Mouse (Mus musculus) forebrain, embryonic 15.5 days (tissue): ENCODE data around the gene Kirrel3. TPM values are rescaled to one million over a fixed set of nuclear protein-coding genes. Genes with fewer than 3 reads are reported as not detected.
A peak's percentile ranks its signal among the peaks of the same experiment; 100 is the strongest.

Source experiments
- ATAC-seq: fragments of 200-750 bp; cut with Nextera tagmentation; replicated peaks from 2 replicates; pipeline ENCODE4 v1.8.0; 2017; ENCODE audit warnings: mild to moderate bottlenecking, moderate TSS enrichment, moderate library complexity
- H3K27ac ChIP-seq: fragments of 300-500 bp; sonication (generic); replicated peaks from 2 replicates; pipeline ENCODE4 v1.5.1; 2015; ENCODE audit warnings: mild to moderate bottlenecking, inconsistent platforms
- H3K27me3 ChIP-seq: fragments of 300-500 bp; sonication (generic); 2 replicates; pipeline ENCODE4 v1.6.1; 2015; ENCODE audit warnings: inconsistent platforms
- H3K36me3 ChIP-seq: fragments of 300-500 bp; sonication (generic); 2 replicates; pipeline ENCODE4 v1.6.1; 2015; ENCODE audit warnings: mild to moderate bottlenecking, inconsistent platforms
- H3K4me1 ChIP-seq: fragments of 300-500 bp; sonication (generic); 2 replicates; pipeline ENCODE4 v1.6.1; 2015; ENCODE audit warnings: inconsistent platforms
- H3K4me2 ChIP-seq: fragments of 300-500 bp; sonication (generic); replicated peaks from 2 replicates; pipeline ENCODE4 v1.6.1; 2015; ENCODE audit warnings: mild to moderate bottlenecking, inconsistent platforms
- H3K4me3 ChIP-seq: fragments of 300-500 bp; sonication (generic); 2 replicates; pipeline ENCODE4 v1.5.1; 2015; ENCODE audit warnings: mild to moderate bottlenecking, inconsistent platforms
- H3K9ac ChIP-seq: fragments of 300-500 bp; sonication (generic); replicated peaks from 2 replicates; pipeline ENCODE4 v1.6.1; 2015; ENCODE audit warnings: mild to moderate bottlenecking, inconsistent platforms
- H3K9me3 ChIP-seq: fragments of 300-500 bp; sonication (generic); 2 replicates; pipeline ENCODE4 v1.6.1; 2016; ENCODE audit warnings: inconsistent platforms
- WGBS: fragments of 180-500 bp; shearing (Covaris S2); methylation state at CpG from one replicate; pipeline ENCODE4 v1.1.7; 2015; ENCODE audit warnings: mixed read lengths; 5-methylcytosine and 5-hydroxymethylcytosine counted together
- polyA plus RNA-seq: library from polyadenylated mRNA; unstranded; fragments of >200 nt; fragmentation: Nextera tagmentation; extraction: Ambion mirVana; gene quantifications from 2 replicates; pipeline ENCODE4 v1.2.1, GENCODE M21; 2015

The Kirrel3 gene
- 45.0 and 48.1 TPM in 2 replicates for polyA plus RNA-seq

DNA sequence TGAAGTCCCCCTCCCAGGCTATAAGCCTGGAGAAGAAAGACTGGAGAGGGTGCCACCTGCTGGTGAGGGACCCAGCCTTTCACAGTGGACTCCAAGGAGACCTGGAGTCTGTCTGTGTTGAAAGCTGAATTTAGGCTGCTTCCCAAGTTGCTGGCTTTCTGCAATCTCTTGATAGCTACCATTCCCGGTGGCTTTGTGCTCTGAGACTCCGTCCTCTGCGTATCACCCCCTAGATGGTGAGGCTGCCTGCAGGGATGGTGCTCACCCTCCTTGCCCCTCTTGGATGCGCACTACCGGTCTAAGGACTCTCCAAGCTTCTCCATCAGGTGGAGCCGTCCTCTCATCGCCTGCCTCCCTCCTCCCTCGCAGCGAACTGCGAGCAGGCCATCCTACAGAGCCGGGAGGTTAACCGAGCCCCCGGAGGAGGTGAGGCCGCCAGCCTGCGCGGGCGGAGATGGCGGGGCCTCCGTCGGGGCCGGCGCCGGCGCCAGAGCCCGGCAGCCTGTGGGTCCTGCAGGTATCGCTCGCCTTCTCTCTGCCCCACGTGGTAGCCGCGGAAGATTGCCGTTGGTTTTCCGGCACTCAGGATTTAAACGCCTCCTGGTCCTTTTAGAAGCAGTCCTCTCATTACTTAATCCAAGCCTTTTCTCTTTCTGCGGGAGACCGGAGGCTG is at the start of gene Kirrel3:
TSS of gene Kirrel3 (plus strand) at position 136 of the 673 bp plus-strand sequence.
- Histone ChIP-seq H3K9me3 (no peaks in the 10 kb centered on the region), H3K36me3 (no peaks in the 10 kb centered on the region), H3K4me1 (peaks cover 29% of the 10 kb centered on the region), H3K9ac (peak within 1 kb of the TSS; percentile 70), H3K27ac (peak within 1 kb of the TSS; percentile 81), H3K4me2 (peak within 1 kb of the TSS; percentile 83), H3K4me3 (peak within 1 kb of the TSS; percentile 64), H3K27me3 (no peaks in the 10 kb centered on the region)
- WGBS = under 1% methylated on average over 35 of the region's 35 CpGs
- peak; percentile 67 for ATAC-seq

GRCm38 (mm10) chr9:34440721-34441120 is 45.0 kb upstream of the Kirrel3 start:
- WGBS = 85% methylated on average over 4 of the region's 4 CpGs

DNA sequence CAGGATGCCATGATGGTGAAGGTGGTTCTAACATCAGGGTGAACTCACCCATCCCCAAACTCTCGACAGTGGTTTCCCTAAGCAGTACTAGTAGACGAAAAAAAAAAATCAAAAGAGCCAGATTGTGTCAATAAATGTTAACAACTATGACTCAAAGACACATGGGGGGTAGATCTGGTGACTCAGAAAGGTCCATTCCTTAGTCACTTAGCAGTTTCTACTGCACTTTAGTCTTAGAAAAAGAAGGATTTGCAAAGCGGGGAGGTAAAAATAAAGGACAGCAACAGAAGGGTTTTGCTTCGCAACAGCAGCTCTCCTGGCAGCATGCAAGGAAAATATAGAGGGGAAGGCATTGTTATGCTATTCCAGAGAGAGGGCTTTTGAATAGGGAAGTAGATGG is 41.7 kb upstream of the Kirrel3 start:
- Histone ChIP-seq H3K9me3 (no peaks in the 10 kb centered on the region), H3K36me3 (no peaks in the 10 kb centered on the region), H3K27ac (no peak overlapping the region), H3K4me1 (peaks cover 16% of the 10 kb centered on the region; the same call in 1 of the 2 replicates), H3K27me3 (no peaks in the 10 kb centered on the region), H3K4me2 (no peak overlapping the region), H3K9ac (no peak overlapping the region), H3K4me3 (no peak overlapping the region)
- no peak for ATAC-seq
- 57% methylated on average over 4 of the region's 4 CpGs for WGBS

More at GRCm38 (mm10) chr9:34440721-34441120, 45.0 kb upstream of the Kirrel3 start:
- Histone ChIP-seq H3K4me3 (no peak overlapping the region), H3K4me1 (peaks cover 6% of the 10 kb centered on the region; the same call in 1 of the 2 replicates), H3K36me3 (no peaks in the 10 kb centered on the region), H3K27ac (no peak overlapping the region), H3K9ac (no peak overlapping the region), H3K27me3 (no peaks in the 10 kb centered on the region), H3K4me2 (no peak overlapping the region), H3K9me3 (no peaks in the 10 kb centered on the region)
- ATAC-seq = no peak

- Histone ChIP-seq H3K4me2 (no peak overlapping the region), H3K4me3 (no peak overlapping the region), H3K27ac (no peak overlapping the region), H3K9ac (no peak overlapping the region), H3K9me3 (no peaks in the 10 kb centered on the region), H3K36me3 (no peaks in the 10 kb centered on the region), H3K27me3 (no peaks in the 10 kb centered on the region), H3K4me1 (peaks cover 16% of the 10 kb centered on the region; the same call in 1 of the 2 replicates)
- WGBS = 37% methylated on average over 15 of the region's 15 CpGs
- ATAC-seq = 0 out of 2 replicates have a peak, but pooled peaks have one; percentile 38
Measured at GRCm38 (mm10) chr9:34446497-34447350, 39.0 kb upstream of the Kirrel3 start.

DNA sequence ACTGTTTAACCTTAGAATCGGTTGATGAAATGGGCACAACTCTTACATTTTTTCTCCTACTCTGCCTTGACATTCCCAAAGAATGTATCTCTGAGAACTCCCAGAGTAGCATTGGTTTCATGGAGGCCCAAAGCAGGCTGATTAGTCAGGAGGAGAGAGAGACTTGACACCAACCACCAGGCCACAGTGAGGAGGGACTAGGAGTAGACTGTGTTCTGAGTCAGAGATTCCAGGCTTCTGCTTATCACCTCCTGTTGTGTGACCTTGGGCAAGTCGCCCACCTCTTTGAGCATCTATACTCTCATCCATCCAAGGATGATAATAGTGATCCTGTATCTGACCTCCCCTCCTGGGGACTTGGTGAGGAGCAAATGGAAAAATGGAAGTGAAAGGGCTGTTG is 38.0 kb upstream of the Kirrel3 start:
- Histone ChIP-seq H3K9ac (no peak overlapping the region), H3K27ac (no peak overlapping the region), H3K27me3 (no peaks in the 10 kb centered on the region), H3K9me3 (no peaks in the 10 kb centered on the region), H3K36me3 (no peaks in the 10 kb centered on the region), H3K4me2 (no peak overlapping the region), H3K4me1 (peaks cover 16% of the 10 kb centered on the region; the same call in 1 of the 2 replicates), H3K4me3 (no peak overlapping the region)
- no peak for ATAC-seq
- WGBS = 85% methylated on average over 2 of the region's 2 CpGs

DNA sequence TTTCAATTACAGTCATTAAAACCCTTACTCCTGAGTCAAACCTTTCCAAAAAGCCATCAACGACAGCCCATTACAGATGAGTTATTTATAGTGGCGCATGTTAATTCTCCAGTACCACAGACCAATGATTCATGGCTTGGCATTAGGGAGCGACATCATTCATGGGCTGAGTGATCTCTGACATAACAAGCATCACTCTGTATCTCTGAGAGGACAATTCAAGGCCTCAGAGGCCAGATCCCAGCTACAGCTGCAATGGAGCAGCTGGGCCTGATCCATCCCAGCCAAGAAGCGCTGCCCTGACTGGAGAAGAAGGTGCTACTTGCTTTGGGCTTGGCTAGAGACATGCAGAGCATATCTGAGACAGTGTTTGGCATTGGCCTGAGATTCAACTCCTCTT is 37.2 kb upstream of the Kirrel3 start:
- Histone ChIP-seq H3K27me3 (no peaks in the 10 kb centered on the region), H3K4me1 (peaks cover 16% of the 10 kb centered on the region; the same call in 1 of the 2 replicates), H3K9me3 (no peaks in the 10 kb centered on the region), H3K27ac (no peak overlapping the region), H3K9ac (no peak overlapping the region), H3K36me3 (no peaks in the 10 kb centered on the region), H3K4me2 (no peak overlapping the region), H3K4me3 (no peak overlapping the region)
- ATAC-seq = no peak
- 77% methylated on average over 4 of the region's 4 CpGs for WGBS

- ATAC-seq = 0 out of 2 replicates have a peak, but pooled peaks have one; percentile 29
- no peak overlapping the region for H3K4me2 ChIP-seq
- H3K9ac ChIP-seq = no peak overlapping the region
- H3K27ac ChIP-seq = peak overlapping the region; percentile 2; the same call in 1 of the 2 replicates
- no peak overlapping the region for H3K4me3 ChIP-seq
- peaks cover 15% of the 10 kb centered on the region for H3K4me1 ChIP-seq
- no peaks in the 10 kb centered on the region for H3K36me3 ChIP-seq
- WGBS = 25% methylated on average over 5 of the region's 5 CpGs
- H3K27me3 ChIP-seq = no peaks in the 10 kb centered on the region
- H3K9me3 ChIP-seq = no peaks in the 10 kb centered on the region
Measured at GRCm38 (mm10) chr9:34458189-34458588, 27.5 kb upstream of the Kirrel3 start.

DNA sequence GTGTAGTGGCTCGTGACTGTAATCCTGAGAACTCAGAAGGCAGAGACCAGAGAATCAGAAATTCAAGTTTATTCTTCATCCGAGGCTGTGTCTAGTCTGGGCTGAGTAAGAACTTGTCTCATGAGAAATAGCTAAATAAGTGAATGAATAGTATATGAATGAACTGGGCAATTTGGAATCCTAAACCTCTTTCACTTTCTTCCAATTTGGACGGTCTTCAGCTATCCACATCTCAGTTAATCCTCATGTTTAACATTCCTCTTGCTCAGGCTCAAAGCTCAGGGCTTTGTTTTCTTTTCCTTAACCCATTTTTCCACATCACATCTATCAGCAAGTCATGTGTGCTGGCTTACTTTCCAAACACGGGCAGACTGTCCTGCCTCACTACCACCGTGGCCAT is 25.7 kb upstream of the Kirrel3 start:
- no peak overlapping the region for H3K4me2 ChIP-seq
- no peaks in the 10 kb centered on the region for H3K27me3 ChIP-seq
- H3K4me3 ChIP-seq = no peak overlapping the region
- no peaks in the 10 kb centered on the region for H3K9me3 ChIP-seq
- no peak overlapping the region for H3K9ac ChIP-seq
- WGBS = 53% methylated on average over 5 of the region's 5 CpGs
- H3K36me3 ChIP-seq = no peaks in the 10 kb centered on the region
- peaks cover 15% of the 10 kb centered on the region for H3K4me1 ChIP-seq
- H3K27ac ChIP-seq = no peak overlapping the region
- no peak for ATAC-seq

DNA sequence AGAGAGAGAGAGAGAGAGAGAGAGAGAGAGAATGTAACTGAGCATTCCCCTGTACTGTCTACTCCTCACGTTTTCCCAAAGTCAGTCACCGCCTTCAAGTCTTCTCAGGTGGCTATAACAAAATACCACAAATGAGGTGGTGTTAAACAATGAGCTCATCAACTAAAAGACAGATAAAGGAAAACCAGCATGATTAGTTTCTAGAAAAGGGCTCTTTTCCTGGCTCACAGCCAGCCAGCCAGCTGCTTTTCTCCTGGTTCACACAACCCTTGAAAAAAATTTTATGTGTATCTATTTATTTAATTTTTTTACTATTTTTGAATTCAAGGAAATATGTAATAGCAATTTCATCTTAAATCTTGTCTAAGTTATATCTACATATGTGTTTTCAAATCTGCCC is 22.0 kb upstream of the Kirrel3 start:
- H3K9ac ChIP-seq = no peak overlapping the region
- H3K9me3 ChIP-seq = no peaks in the 10 kb centered on the region
- H3K36me3 ChIP-seq = no peaks in the 10 kb centered on the region
- no peak for ATAC-seq
- H3K4me1 ChIP-seq = peaks cover 6% of the 10 kb centered on the region
- no peak overlapping the region for H3K27ac ChIP-seq
- no peak overlapping the region for H3K4me3 ChIP-seq
- 36% methylated on average over 2 of the region's 2 CpGs for WGBS
- no peak overlapping the region for H3K4me2 ChIP-seq
- H3K27me3 ChIP-seq = no peaks in the 10 kb centered on the region

DNA sequence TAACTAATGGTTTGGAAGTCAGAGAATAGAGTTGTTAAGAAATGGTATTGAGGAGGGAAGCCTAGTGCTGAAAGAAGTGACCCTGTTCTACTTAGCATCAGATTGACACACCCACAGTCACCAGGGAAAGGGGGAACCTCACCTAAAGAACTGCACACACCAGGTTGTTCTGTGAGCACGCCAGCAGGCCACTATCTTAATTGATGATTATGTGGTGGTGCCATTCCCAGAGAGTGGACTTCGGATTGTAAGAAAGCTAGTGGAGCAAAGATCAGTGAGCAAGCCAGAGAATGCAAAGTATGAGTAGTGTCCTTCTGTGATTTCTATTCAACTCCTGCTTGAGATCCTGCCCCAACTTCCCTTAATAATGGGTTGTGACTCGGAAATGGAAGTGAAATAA is 19.6 kb upstream of the Kirrel3 start:
- Histone ChIP-seq H3K27me3 (no peaks in the 10 kb centered on the region), H3K9ac (no peak overlapping the region), H3K4me2 (no peak overlapping the region), H3K27ac (no peak overlapping the region), H3K9me3 (no peaks in the 10 kb centered on the region), H3K4me1 (no peaks in the 10 kb centered on the region; the same call in 1 of the 2 replicates), H3K4me3 (no peak overlapping the region), H3K36me3 (no peaks in the 10 kb centered on the region)
- ATAC-seq = no peak
- 73% methylated on average over 3 of the region's 3 CpGs for WGBS

DNA sequence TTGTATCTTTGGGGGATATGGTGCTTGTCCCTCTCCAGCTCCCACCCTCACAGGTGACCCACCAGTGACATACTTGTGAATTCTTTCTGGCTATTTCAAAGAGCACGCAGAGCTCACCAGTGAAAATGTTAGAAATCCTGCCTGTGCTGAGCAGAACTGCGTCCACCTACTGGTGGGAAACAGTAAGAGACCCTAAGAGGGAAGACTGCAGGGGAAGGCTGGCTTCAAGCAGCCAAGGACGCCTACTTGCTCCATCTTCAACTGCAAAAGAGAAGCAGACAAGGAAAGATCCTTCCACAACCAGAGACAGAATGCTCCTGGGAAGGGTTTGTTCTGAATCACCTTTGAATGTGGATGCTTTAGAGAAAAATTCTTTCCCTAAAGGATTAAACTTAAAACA is 16.5 kb upstream of the Kirrel3 start:
- Histone ChIP-seq H3K4me1 (no peaks in the 10 kb centered on the region), H3K9me3 (no peaks in the 10 kb centered on the region), H3K27ac (no peak overlapping the region), H3K27me3 (no peaks in the 10 kb centered on the region), H3K4me3 (no peak overlapping the region), H3K9ac (no peak overlapping the region), H3K36me3 (no peaks in the 10 kb centered on the region), H3K4me2 (no peak overlapping the region)
- ATAC-seq = no peak
- WGBS = 82% methylated on average over 3 of the region's 3 CpGs

DNA sequence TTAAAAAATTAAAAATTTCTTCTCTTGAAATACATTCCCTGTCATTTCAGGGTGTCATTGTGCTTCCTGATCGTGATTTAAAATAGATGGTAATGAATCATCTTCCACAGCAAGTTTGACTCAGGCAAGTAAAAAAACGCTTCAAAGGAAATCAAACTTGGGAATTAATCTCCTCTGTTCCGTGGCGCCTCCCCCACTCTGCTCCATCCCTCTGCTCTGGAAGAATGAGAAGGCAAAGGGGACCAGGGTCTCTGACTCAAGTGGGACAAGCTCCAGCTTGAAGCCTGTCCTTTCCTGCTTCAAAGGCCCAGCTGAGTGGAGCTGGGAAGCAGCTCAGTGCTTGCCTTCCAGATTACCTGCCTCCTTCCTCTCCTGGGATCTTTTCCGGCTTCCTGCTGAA is 9.5 kb upstream of the Kirrel3 start:
- ATAC-seq = no peak

More for the DNA sequence above, 9.5 kb upstream of the Kirrel3 start:
- Histone ChIP-seq H3K4me2 (no peak overlapping the region), H3K36me3 (no peaks in the 10 kb centered on the region), H3K9me3 (no peaks in the 10 kb centered on the region), H3K27ac (no peak overlapping the region), H3K4me3 (no peak overlapping the region), H3K9ac (no peak overlapping the region), H3K4me1 (no peaks in the 10 kb centered on the region), H3K27me3 (no peaks in the 10 kb centered on the region)
- 49% methylated on average over 5 of the region's 5 CpGs for WGBS
